Mouse (Mus musculus) liver, embryonic 14.5 days (tissue): ENCODE measurements around the gene Prss30.

Experiments
- CTCF ChIP-seq: IDR thresholded peaks from 2 replicates; pipeline ENCODE4 v1.5.1; 2016; ENCODE audit warnings: antibody characterized with exemption, low read depth, control low read depth
- EP300 ChIP-seq: IDR thresholded peaks from 2 replicates; pipeline ENCODE4 v1.6.1; 2016; ENCODE audit warnings: antibody characterized with exemption, low read depth

GRCm38 (mm10) chr17:24006930-24007329, 26.6 kb upstream of the Prss30 start:
- no peak for TF ChIP-seq CTCF
- TF ChIP-seq EP300 = no peak
